Mouse (Mus musculus): ENCODE results near the gene Fahd2a. TPM values are rescaled to one million over a fixed set of nuclear protein-coding genes. Genes with fewer than 3 reads are reported as not detected.

Fahd2a gene
- total RNA-seq, 1 experiment, result 6.6 TPM

DNA sequence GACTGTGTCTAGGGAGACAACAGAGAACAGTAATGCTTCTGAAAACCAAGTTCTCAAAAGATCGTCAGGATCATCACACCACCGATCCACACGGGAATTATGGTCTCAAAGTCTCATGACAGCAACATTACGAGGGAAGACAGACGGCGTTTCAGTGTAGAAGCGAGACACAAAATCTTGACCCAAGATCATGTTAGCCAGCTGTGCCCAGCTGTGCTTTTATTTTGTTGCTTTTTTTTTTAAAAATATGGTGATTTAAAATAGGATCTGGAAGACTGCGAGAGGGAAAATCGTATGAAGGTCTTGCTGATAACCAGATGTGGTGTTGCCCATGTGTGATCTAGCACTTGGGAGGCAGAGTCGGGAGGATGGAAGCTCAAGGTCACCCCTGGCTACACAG is 26.3 kb upstream of the Fahd2a start:
- TF ChIP-seq CHD2 (IDR thresholded peaks at IDR 0.05; ENCODE audit: low read depth, low read length) (no peak), MAFK (IDR thresholded peaks at IDR 0.05; ENCODE audit: insufficient read depth, low read depth, low read length) (no peak), ZC3H11A (IDR thresholded peaks at IDR 0.05; ENCODE audit: borderline replicate concordance, low read depth, low read length) (no peak), ZNF384 (IDR thresholded peaks at IDR 0.05; ENCODE audit: low read depth, low read length) (no peak), HCFC1 (IDR thresholded peaks at IDR 0.05; ENCODE audit: borderline replicate concordance, insufficient read depth, low read length) (no peak)
- in situ Hi-C loops (cut with MboI; ENCODE audit: low sequenced_read_pairs in 2 of 2, unreplicated experiment in 2 of 2), result no loop called here

DNA sequence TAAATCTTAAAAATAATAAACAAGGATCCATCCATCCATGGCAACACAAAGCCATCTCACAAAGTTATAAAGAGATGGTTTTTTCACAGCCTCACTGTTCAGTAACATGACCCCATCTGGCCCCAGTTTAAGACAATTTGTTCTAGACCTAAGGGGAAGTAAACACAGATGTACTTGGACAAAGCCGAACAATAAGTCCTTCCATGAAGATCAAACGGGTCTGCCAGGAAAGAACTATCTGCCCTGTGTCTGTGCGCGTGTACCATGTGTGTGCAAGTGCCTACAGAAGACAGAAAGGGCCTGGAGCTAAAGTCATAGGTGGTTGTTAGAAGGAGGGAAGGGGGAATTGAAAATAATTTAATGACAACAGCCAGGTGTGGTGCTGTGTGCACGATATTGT is 25.8 kb upstream of the Fahd2a start:
- in situ Hi-C loops (cut with MboI; ENCODE audit: low sequenced_read_pairs in 2 of 2, unreplicated experiment in 2 of 2), result no loop called here
- H3K9me3 ChIP-seq (ENCODE audit: control insufficient read depth, insufficient read depth, low read depth, low read length), result no peaks in the 10 kb centered on the region
- H3K4me1 ChIP-seq (ENCODE audit: control insufficient read depth in 2 of 2, insufficient read depth in 2 of 2, low read length in 2 of 2, poor library complexity in 1 of 2), result no peaks in the 10 kb centered on the region
- TF ChIP-seq HCFC1 (IDR thresholded peaks at IDR 0.05; ENCODE audit: borderline replicate concordance, insufficient read depth, low read length), result no peak
- TF ChIP-seq ZNF384 (IDR thresholded peaks at IDR 0.05; ENCODE audit: low read depth, low read length), result no peak
- no peak for TF ChIP-seq CHD2 (IDR thresholded peaks at IDR 0.05; ENCODE audit: low read depth, low read length)
- TF ChIP-seq MAFK (IDR thresholded peaks at IDR 0.05; ENCODE audit: insufficient read depth, low read depth, low read length), result no peak
- TF ChIP-seq ZC3H11A (IDR thresholded peaks at IDR 0.05; ENCODE audit: borderline replicate concordance, low read depth, low read length), result no peak
- no peak for DNase-seq (ENCODE audit: low read depth, low spot score)
- H3K36me3 ChIP-seq (ENCODE audit: control insufficient read depth, insufficient read depth, low read length, poor library complexity, severe bottlenecking), result no peaks in the 10 kb centered on the region
- H3K9ac ChIP-seq (ENCODE audit: insufficient read depth, low read depth, low read length, poor library complexity, severe bottlenecking), result no peak overlapping the region
- no peak overlapping the region for H3K4me3 ChIP-seq (ENCODE audit: insufficient read depth in 1 of 2, low read depth in 1 of 2, low read length in 2 of 2, poor library complexity in 1 of 2, severe bottlenecking in 1 of 2)
- no peak overlapping the region for H3K27ac ChIP-seq (ENCODE audit: insufficient read depth, low read depth, low read length, poor library complexity, severe bottlenecking)

More for the DNA sequence above, 26.3 kb upstream of the Fahd2a start:
- H3K9ac ChIP-seq (ENCODE audit: insufficient read depth, low read depth, low read length, poor library complexity, severe bottlenecking), result no peak overlapping the region
- no peaks in the 10 kb centered on the region for H3K36me3 ChIP-seq (ENCODE audit: control insufficient read depth, insufficient read depth, low read length, poor library complexity, severe bottlenecking)
- no peak overlapping the region for H3K27ac ChIP-seq (ENCODE audit: insufficient read depth, low read depth, low read length, poor library complexity, severe bottlenecking)
- no peak for DNase-seq (ENCODE audit: low read depth, low spot score)
- H3K9me3 ChIP-seq (ENCODE audit: control insufficient read depth, insufficient read depth, low read depth, low read length), result no peaks in the 10 kb centered on the region
- H3K4me3 ChIP-seq (ENCODE audit: insufficient read depth in 1 of 2, low read depth in 1 of 2, low read length in 2 of 2, poor library complexity in 1 of 2, severe bottlenecking in 1 of 2), result no peak overlapping the region
- H3K4me1 ChIP-seq (ENCODE audit: control insufficient read depth in 2 of 2, insufficient read depth in 2 of 2, low read length in 2 of 2, poor library complexity in 1 of 2), result no peaks in the 10 kb centered on the region

DNA sequence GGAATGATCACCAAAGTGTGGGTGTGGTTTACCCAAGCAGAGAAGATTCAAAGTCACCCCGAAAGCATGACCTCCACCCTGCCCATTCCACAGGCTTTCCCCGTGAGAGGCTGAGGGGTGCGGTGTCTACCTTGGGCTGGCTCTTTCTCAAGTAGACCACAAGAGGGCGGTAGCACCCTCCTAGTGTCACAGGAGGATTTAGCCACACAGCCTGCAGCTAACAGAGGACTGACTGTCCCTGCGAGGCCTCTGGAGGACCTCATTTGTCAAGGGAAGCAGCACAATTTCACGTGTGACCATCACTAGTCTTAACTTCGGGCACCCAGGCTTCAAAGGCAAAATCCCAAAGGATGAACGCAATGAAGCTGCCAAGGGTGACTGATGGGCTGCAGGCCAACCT is 17.9 kb upstream of the Fahd2a start:
- Histone ChIP-seq H3K9me3 (ENCODE audit: control insufficient read depth, insufficient read depth, low read depth, low read length) (no peaks in the 10 kb centered on the region), H3K4me3 (ENCODE audit: insufficient read depth in 1 of 2, low read depth in 1 of 2, low read length in 2 of 2, poor library complexity in 1 of 2, severe bottlenecking in 1 of 2) (no peak overlapping the region), H3K27ac (ENCODE audit: insufficient read depth, low read depth, low read length, poor library complexity, severe bottlenecking) (no peak overlapping the region), H3K9ac (ENCODE audit: insufficient read depth, low read depth, low read length, poor library complexity, severe bottlenecking) (no peak overlapping the region), H3K4me1 (ENCODE audit: control insufficient read depth in 2 of 2, insufficient read depth in 2 of 2, low read length in 2 of 2, poor library complexity in 1 of 2) (no peaks in the 10 kb centered on the region), H3K36me3 (ENCODE audit: control insufficient read depth, insufficient read depth, low read length, poor library complexity, severe bottlenecking) (no peaks in the 10 kb centered on the region)
- no peak for DNase-seq (ENCODE audit: low read depth, low spot score)
- TF ChIP-seq MAFK (IDR thresholded peaks at IDR 0.05; ENCODE audit: insufficient read depth, low read depth, low read length) (no peak), ZC3H11A (IDR thresholded peaks at IDR 0.05; ENCODE audit: borderline replicate concordance, low read depth, low read length) (peak; percentile 45; the same call in 1 of the 2 replicates), CHD2 (IDR thresholded peaks at IDR 0.05; ENCODE audit: low read depth, low read length) (no peak), ZNF384 (IDR thresholded peaks at IDR 0.05; ENCODE audit: low read depth, low read length) (no peak), HCFC1 (IDR thresholded peaks at IDR 0.05; ENCODE audit: borderline replicate concordance, insufficient read depth, low read length) (peak; percentile 29; the same call in 1 of the 2 replicates)
- in situ Hi-C loops (cut with MboI; ENCODE audit: low sequenced_read_pairs in 2 of 2, unreplicated experiment in 2 of 2), result no loop called here

DNA sequence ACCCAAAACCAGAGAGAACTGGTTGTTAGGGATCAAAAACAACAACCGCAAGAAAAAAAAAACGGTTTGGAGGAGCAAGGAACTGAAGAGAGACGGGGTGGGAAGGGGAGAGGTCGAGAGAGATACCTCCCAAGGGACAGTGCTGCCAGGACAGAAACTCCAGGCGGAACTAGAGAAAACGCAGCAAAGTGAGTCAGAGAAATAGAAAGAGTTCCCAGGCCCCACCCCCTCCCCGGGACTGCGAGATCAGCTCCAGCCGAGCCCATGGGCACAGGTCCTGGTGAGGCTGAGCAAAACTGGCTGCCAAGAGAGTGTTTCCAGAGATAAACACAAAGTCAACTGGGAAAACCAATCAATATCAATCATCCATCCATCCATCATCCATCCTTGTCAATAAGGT is 17.0 kb upstream of the Fahd2a start:
- TF ChIP-seq ZNF384 (IDR thresholded peaks at IDR 0.05; ENCODE audit: low read depth, low read length) (no peak), MAFK (IDR thresholded peaks at IDR 0.05; ENCODE audit: insufficient read depth, low read depth, low read length) (no peak), CHD2 (IDR thresholded peaks at IDR 0.05; ENCODE audit: low read depth, low read length) (no peak), HCFC1 (IDR thresholded peaks at IDR 0.05; ENCODE audit: borderline replicate concordance, insufficient read depth, low read length) (no peak), ZC3H11A (IDR thresholded peaks at IDR 0.05; ENCODE audit: borderline replicate concordance, low read depth, low read length) (no peak)
- Histone ChIP-seq H3K9ac (ENCODE audit: insufficient read depth, low read depth, low read length, poor library complexity, severe bottlenecking) (no peak overlapping the region), H3K4me3 (ENCODE audit: insufficient read depth in 1 of 2, low read depth in 1 of 2, low read length in 2 of 2, poor library complexity in 1 of 2, severe bottlenecking in 1 of 2) (no peak overlapping the region), H3K27ac (ENCODE audit: insufficient read depth, low read depth, low read length, poor library complexity, severe bottlenecking) (no peak overlapping the region), H3K4me1 (ENCODE audit: control insufficient read depth in 2 of 2, insufficient read depth in 2 of 2, low read length in 2 of 2, poor library complexity in 1 of 2) (no peaks in the 10 kb centered on the region), H3K36me3 (ENCODE audit: control insufficient read depth, insufficient read depth, low read length, poor library complexity, severe bottlenecking) (no peaks in the 10 kb centered on the region), H3K9me3 (ENCODE audit: control insufficient read depth, insufficient read depth, low read depth, low read length) (no peaks in the 10 kb centered on the region)
- in situ Hi-C loops (cut with MboI; ENCODE audit: low sequenced_read_pairs in 2 of 2, unreplicated experiment in 2 of 2), result no loop called here
- DNase-seq (ENCODE audit: low read depth, low spot score), result no peak

DNA sequence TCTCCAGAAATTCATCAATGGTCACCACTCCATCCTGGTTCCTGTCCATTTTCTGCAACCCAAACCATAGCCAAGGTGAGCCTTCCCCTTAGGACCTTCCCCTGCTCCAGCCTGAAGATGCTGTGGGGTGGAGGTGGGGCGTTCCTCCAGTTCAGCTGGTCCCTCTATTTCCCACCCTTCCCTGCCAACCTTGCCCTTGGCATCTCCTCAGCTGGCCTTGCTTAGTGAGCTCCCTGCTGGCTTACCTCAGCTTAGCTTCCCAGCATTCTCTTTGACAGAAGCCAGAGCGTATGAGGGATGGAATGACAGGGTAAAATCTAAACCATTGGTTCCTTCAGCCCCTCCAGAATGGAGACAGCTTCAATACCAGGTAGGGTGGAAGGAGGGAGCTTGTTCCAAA is 15.0 kb upstream of the Fahd2a start:
- TF ChIP-seq ZNF384 (IDR thresholded peaks at IDR 0.05; ENCODE audit: low read depth, low read length), result no peak
- no peak for TF ChIP-seq MAFK (IDR thresholded peaks at IDR 0.05; ENCODE audit: insufficient read depth, low read depth, low read length)
- no peak for TF ChIP-seq HCFC1 (IDR thresholded peaks at IDR 0.05; ENCODE audit: borderline replicate concordance, insufficient read depth, low read length)
- TF ChIP-seq CHD2 (IDR thresholded peaks at IDR 0.05; ENCODE audit: low read depth, low read length), result no peak
- no peak for TF ChIP-seq ZC3H11A (IDR thresholded peaks at IDR 0.05; ENCODE audit: borderline replicate concordance, low read depth, low read length)
- no peak for DNase-seq (ENCODE audit: low read depth, low spot score)
- no peaks in the 10 kb centered on the region for H3K9me3 ChIP-seq (ENCODE audit: control insufficient read depth, insufficient read depth, low read depth, low read length)
- H3K36me3 ChIP-seq (ENCODE audit: control insufficient read depth, insufficient read depth, low read length, poor library complexity, severe bottlenecking), result no peaks in the 10 kb centered on the region
- H3K9ac ChIP-seq (ENCODE audit: insufficient read depth, low read depth, low read length, poor library complexity, severe bottlenecking), result no peak overlapping the region
- H3K4me3 ChIP-seq (ENCODE audit: insufficient read depth in 1 of 2, low read depth in 1 of 2, low read length in 2 of 2, poor library complexity in 1 of 2, severe bottlenecking in 1 of 2), result no peak overlapping the region
- no peaks in the 10 kb centered on the region for H3K4me1 ChIP-seq (ENCODE audit: control insufficient read depth in 2 of 2, insufficient read depth in 2 of 2, low read length in 2 of 2, poor library complexity in 1 of 2)
- in situ Hi-C loops (cut with MboI; ENCODE audit: low sequenced_read_pairs in 2 of 2, unreplicated experiment in 2 of 2), result no loop called here
- no peak overlapping the region for H3K27ac ChIP-seq (ENCODE audit: insufficient read depth, low read depth, low read length, poor library complexity, severe bottlenecking)

Measured in ES-E14 (cell line).